Mouse (Mus musculus) bone marrow, adult 2 months (tissue): ENCODE data around the gene Nkpd1. TPM values are rescaled to one million over a fixed set of nuclear protein-coding genes. Genes with fewer than 3 reads are reported as not detected.
A peak's percentile ranks its signal among the peaks of the same experiment; 100 is the strongest.

Source experiments
- H3K27ac ChIP-seq: fragments of 200-500 bp; 2 replicates; pipeline ENCODE4 v1.5.1; 2012; ENCODE audit warnings: low read depth, mild to moderate bottlenecking, control low read depth, inconsistent platforms, low read length; ENCODE audit not compliant: control insufficient read depth, poor library complexity, insufficient read depth
- H3K4me1 ChIP-seq: fragments of 200-500 bp; 2 replicates; pipeline ENCODE4 v1.6.1; 2011; ENCODE audit warnings: low read length; ENCODE audit not compliant: control insufficient read depth, insufficient read depth
- H3K4me3 ChIP-seq: fragments of 200-500 bp; replicated peaks from 2 replicates; pipeline ENCODE3; 2011; ENCODE audit warnings: mild to moderate bottlenecking, low read depth, low read length, control low read depth; ENCODE audit not compliant: control insufficient read depth
- CTCF ChIP-seq: fragments of 200-500 bp; IDR thresholded peaks from 2 replicates; pipeline ENCODE4 v1.5.1; 2011; ENCODE audit warnings: low read length, control low read depth; ENCODE audit not compliant: control insufficient read depth, insufficient read depth
- POLR2A ChIP-seq: fragments of 200-500 bp; IDR thresholded peaks from 2 replicates; pipeline ENCODE4 v1.6.1; 2011; ENCODE audit warnings: low read depth, mild to moderate bottlenecking, control low read depth, low read length, borderline replicate concordance; ENCODE audit not compliant: control insufficient read depth
- WGBS: fragments of 180-500 bp; shearing (Covaris S2); methylation state at CpG from one replicate; pipeline ENCODE4 v1.1.7; 2018; 5-methylcytosine and 5-hydroxymethylcytosine counted together
- polyA plus RNA-seq: library from polyadenylated mRNA; stranded (reverse); fragments of >200 nt; gene quantifications from 2 replicates; pipeline ENCODE4 v1.2.4, GENCODE M21; 2011; ENCODE audit warnings: low replicate concordance; ENCODE audit not compliant: missing spikeins, insufficient read depth, insufficient read length

The Nkpd1 gene
- not detected in 2 replicates for polyA plus RNA-seq

DNA sequence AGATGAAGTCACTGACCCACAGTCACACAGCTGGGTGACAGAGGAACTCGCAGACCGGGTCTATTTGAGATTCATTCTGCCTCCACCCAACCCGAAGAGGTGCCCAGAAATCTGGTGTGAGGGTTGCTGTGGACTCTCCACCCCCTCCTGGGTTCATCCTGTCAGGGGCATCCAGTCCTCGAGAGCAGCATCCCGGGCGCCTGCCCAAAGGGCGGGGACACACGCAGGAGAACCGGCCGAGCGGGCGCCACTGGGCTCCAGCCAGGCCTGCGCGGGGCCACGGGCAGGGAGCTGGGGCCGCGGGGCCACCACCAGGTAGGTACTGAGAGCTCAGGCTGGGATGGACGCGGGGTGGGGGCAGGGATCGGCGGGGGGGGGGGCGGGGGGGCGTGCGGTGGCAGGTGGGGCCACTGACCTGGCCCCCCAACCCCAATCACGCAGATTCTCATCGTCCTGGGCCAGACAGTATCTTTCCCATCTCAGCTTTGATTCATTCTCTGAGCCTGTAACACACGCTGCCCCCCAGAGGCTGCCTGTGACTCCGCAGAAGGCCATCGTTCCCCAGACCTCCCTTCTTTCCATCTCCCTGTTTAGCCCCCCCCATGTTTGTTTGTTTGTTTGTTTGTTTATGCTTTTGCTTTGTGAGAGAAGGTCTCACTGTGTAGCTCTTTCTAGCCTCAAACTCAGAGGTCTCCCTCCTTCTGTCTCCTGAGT is at the start of gene Nkpd1:
Nkpd1 (plus strand) TSS at position 187 of the 714 bp plus-strand sequence.
- H3K4me1 ChIP-seq, result no peaks in the 10 kb centered on the region
- 7% methylated on average over 29 of the region's 29 CpGs for WGBS
- H3K4me3 ChIP-seq, result no peak within 1 kb of the TSS
- H3K27ac ChIP-seq, result no peak within 1 kb of the TSS; the same call in 1 of the 2 replicates
- TF ChIP-seq CTCF, result peak; percentile 34; the same call in 1 of the 2 replicates
- TF ChIP-seq POLR2A, result no peak

DNA sequence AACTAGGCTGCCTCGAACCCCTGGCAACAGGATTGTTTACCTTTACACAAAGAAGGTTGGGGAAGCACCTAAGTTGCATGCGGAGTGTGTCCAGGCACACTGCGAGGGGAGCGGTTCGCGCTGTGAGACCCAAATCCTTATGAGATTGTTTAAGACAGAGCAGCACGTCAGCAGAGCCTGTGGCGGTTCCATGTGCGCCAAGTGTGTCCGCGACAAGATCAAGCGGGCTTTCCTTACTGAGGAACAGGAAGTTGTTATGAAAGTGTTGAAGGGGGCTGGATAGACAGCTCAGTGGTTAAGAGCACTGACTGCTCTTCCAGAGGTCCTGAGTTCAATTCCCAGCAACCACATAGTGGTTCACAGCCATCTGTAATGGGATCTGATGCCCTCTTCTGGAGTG is 49.4 kb upstream of the Nkpd1 start:
- Histone ChIP-seq H3K4me1 (peaks cover 11% of the 10 kb centered on the region), H3K4me3 (no peak overlapping the region), H3K27ac (peak overlapping the region; percentile 5; the same call in 1 of the 2 replicates)
- TF ChIP-seq POLR2A (no peak), CTCF (no peak)
- WGBS, result 23% methylated on average over 12 of the region's 12 CpGs

DNA sequence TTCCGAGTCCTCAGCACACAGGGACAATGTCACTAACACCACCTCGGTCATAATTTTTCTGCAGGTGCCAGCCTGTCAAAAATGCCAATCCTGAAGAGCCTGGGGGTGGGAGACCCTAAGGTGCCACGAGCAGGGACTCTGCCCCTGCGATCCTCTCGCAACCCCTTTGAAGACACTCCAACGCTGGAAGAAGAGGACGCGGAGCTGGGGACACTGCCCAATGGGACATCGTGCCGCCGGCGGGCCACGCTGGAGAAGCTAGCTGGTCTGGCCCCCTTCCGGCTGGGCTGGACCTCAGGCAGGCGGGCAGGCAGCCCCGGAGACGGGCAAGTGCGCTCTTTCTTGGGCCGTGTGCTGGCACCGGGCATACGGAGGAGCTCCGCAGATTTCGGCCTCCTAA is 48.2 kb upstream of the Nkpd1 start:
- H3K4me1 ChIP-seq, result peaks cover 14% of the 10 kb centered on the region
- H3K27ac ChIP-seq, result no peak overlapping the region
- WGBS, result 89% methylated on average over 23 of the region's 23 CpGs
- TF ChIP-seq CTCF (no peak), POLR2A (no peak)
- no peak overlapping the region for H3K4me3 ChIP-seq

DNA sequence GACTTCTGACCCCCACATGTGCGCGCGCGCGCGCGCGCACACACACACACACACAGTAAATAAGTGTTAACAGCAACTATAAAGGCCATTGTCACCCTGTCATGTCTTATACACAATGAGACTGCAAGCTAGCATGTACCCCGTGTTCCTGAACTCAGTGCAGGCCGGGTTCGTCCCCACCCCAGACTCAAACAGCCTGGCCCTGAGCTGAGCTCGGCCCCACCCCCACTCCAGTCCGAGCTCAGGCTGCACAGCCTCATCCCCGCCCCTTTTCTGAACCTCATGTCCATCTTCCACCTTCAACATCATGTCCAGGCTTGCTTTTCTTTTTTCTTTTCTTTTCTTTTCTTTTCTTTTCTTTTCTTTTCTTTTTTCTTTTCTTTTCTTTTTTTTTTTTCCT is 47.3 kb upstream of the Nkpd1 start:
- no peak overlapping the region for H3K27ac ChIP-seq
- H3K4me3 ChIP-seq, result no peak overlapping the region
- WGBS, result 75% methylated on average over 14 of the region's 14 CpGs
- peaks cover 14% of the 10 kb centered on the region for H3K4me1 ChIP-seq
- TF ChIP-seq POLR2A (no peak), CTCF (no peak)

DNA sequence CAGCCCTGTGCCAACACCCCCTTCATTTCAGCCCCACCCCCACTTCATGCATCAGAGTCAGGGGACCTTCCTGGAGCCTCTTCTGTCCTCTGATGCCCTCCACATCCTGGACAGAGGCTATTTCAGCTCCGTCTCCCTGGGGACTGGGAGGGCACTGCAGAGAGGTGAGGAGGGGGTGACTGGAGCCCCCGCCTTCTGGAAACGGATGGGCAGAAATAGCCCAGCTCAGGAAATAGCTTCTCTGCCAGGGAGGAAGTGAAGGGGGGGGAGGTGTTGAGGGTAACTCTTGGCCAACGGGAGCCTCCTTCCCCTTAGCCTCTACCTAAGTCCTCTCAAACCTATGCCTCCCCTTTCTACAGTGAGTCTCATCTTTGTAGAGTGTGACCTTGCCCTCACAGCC is 45.2 kb upstream of the Nkpd1 start:
- Histone ChIP-seq H3K4me3 (peak overlapping the region; percentile 36), H3K27ac (peak overlapping the region; percentile 71), H3K4me1 (peaks cover 14% of the 10 kb centered on the region)
- 2% methylated on average over 4 of the region's 4 CpGs for whole genome bisulfite sequencing
- TF ChIP-seq POLR2A (no peak), CTCF (no peak)

DNA sequence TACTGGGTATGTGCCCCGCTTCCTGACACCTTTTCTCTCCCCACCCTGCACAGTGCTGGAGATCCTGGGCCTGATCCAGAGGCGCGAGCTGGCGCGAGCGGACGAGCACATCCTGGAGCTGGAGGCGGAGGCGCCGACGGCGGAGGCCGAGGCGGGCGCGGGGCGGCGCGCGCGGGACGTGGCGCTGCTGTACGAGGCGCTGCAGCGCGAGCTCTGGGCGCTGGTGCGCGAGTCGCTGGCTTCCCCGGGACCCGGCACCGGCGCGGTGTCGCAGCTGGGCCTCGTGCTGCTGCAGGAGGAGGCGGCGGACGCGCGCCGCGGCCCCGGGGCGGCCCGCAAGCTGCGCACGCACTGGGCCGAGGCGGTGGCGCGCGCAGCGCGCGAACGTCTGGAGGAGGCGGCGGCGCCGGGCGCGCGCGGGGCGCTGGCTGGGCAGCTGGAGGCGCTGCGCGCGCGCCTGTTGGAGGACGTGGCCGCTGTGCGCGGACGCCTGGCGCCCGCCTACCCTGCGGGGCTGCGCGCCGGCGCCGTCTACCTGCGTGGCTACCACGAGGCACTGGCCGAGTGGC is 43.7 kb upstream of the Nkpd1 start:
- peak overlapping the region; percentile 72 for H3K4me3 ChIP-seq
- WGBS, result 4% methylated on average over 89 of the region's 89 CpGs
- peaks cover 12% of the 10 kb centered on the region for H3K4me1 ChIP-seq
- H3K27ac ChIP-seq, result peak overlapping the region; percentile 94
- TF ChIP-seq POLR2A (peak; percentile 29; the same call in 1 of the 2 replicates), CTCF (no peak)

DNA sequence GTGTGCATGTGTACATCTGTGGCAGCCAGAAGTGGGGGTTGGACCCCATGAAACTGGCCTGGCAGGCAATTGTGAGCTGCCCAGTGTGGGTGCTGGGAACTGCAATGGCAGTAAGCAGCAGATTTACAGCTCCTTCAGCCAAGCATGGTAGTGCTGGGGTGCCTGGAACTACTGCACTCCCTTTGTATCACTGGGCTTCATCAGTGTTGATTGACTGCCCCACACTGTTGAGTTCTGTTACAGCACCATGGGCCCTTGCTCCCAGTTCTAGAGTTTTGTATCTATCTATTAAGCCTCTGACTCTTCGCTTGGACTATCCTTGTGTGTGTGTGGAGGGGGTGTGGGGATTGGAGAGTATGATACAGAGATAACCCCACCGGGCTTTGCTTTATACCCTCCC is 40.6 kb upstream of the Nkpd1 start:
- TF ChIP-seq CTCF, result peak; percentile 14; the same call in 1 of the 2 replicates
- no peak for TF ChIP-seq POLR2A
- Histone ChIP-seq H3K4me3 (no peak overlapping the region), H3K4me1 (peaks cover 8% of the 10 kb centered on the region), H3K27ac (no peak overlapping the region)
- 60% methylated on average over 2 of the region's 2 CpGs for WGBS

DNA sequence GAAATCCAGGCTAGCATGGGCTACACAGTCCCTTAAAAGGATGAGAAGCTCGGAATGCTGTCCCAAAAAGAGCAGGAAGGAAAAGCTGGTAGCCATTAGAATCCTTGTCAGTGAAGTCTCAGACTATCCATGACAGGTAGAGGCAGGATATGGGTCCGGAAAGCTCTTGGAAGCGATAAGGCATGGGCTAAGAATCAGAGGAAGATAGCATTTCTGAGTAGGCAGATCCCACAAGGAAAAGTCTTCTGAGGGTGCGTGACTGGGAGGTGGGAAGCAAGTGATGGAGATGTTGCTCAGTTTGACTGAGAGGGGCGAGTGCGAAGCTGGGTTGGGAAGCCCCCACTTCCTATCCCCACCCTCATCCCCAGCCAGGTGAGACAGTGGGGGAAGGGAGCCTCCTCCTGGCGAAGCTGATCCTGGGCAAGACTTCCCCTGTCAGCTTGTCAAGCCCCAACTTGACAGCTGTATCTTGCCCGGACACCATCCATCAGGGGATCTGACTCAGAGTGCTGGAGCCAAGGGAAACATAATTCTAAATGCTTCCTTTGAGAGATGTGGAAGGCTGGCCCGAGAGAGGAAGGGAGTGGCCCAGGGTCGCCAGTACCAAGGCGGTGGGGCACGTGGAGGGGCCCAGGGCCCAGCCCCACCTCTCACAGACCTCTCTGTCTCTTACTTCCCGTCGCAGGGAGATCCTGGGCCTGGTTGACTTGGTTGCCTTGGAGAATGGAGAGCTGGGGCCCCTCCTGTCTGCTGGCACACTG is 39.8 kb upstream of the Nkpd1 start:
- 44% methylated on average over 14 of the region's 14 CpGs for WGBS
- Histone ChIP-seq H3K4me3 (no peak overlapping the region), H3K4me1 (peaks cover 6% of the 10 kb centered on the region), H3K27ac (no peak overlapping the region)
- no peak for TF ChIP-seq POLR2A
